Mouse (Mus musculus): ENCODE results near the gene Kif23.

Gene Kif23

GRCm38 (mm10) chr9:61947402-61948346, 1.1 kb upstream of the Kif23 start:
- peak; percentile 84 for DNase-seq (ENCODE audit: low read depth, low spot score)

- DNase-seq (ENCODE audit: low read depth, low spot score), result no peak
These were observed 482 bp downstream of the Kif23 start for GRCm38 (mm10) chr9:61945973-61946611.

- DNase-seq (ENCODE audit: low read depth, low spot score), result no peak
These were observed 5.5 kb downstream of the Kif23 start for GRCm38 (mm10) chr9:61941054-61941453.

- no peak for DNase-seq (ENCODE audit: low read depth, low spot score)
These were observed 13.2 kb downstream of the Kif23 start for GRCm38 (mm10) chr9:61933333-61933732.

- no peak for DNase-seq (ENCODE audit: low read depth, low spot score)
These were observed 14.6 kb downstream of the Kif23 start for GRCm38 (mm10) chr9:61932009-61932408.

GRCm38 (mm10) chr9:61925086-61925660, 21.4 kb downstream of the Kif23 start:
- no peak for DNase-seq (ENCODE audit: low read depth, low spot score)

GRCm38 (mm10) chr9:61920331-61920730, 26.2 kb downstream of the Kif23 start:
- DNase-seq (ENCODE audit: low read depth, low spot score), result no peak

GRCm38 (mm10) chr9:61919464-61919863, 27.1 kb downstream of the Kif23 start:
- no peak for DNase-seq (ENCODE audit: low read depth, low spot score)

GRCm38 (mm10) chr9:61917436-61917835, 29.1 kb downstream of the Kif23 start:
- no peak for DNase-seq (ENCODE audit: low read depth, low spot score)

GRCm38 (mm10) chr9:61916986-61917385, 29.6 kb downstream of the Kif23 start:
- no peak for DNase-seq (ENCODE audit: low read depth, low spot score)

GRCm38 (mm10) chr9:61915393-61916005, 31.1 kb downstream of the Kif23 start:
- no peak for DNase-seq (ENCODE audit: low read depth, low spot score)

GRCm38 (mm10) chr9:61914917-61915300, 31.7 kb downstream of the Kif23 start:
- no peak for DNase-seq (ENCODE audit: low read depth, low spot score)

- DNase-seq (ENCODE audit: low read depth, low spot score), result peak; percentile 90
These were observed 32.2 kb downstream of the Kif23 start, which contains the start of gene Rplp1 for GRCm38 (mm10) chr9:61914203-61914916. Gene Rplp1 (minus strand): TSS chr9:61914542.

- DNase-seq (ENCODE audit: low read depth, low spot score), result no peak
These were observed 35.1 kb downstream of the Kif23 start for GRCm38 (mm10) chr9:61911300-61912128.

- DNase-seq (ENCODE audit: low read depth, low spot score), result no peak
These were observed 35.9 kb downstream of the Kif23 start for GRCm38 (mm10) chr9:61910526-61911256.

- DNase-seq (ENCODE audit: low read depth, low spot score), result no peak
These were observed 36.9 kb downstream of the Kif23 start for GRCm38 (mm10) chr9:61909633-61910032.

GRCm38 (mm10) chr9:61908832-61909407, 37.7 kb downstream of the Kif23 start:
- DNase-seq (ENCODE audit: low read depth, low spot score), result no peak

GRCm38 (mm10) chr9:61908341-61908740, 38.2 kb downstream of the Kif23 start:
- DNase-seq (ENCODE audit: low read depth, low spot score), result no peak

GRCm38 (mm10) chr9:61907621-61908295, 38.8 kb downstream of the Kif23 start:
- DNase-seq (ENCODE audit: low read depth, low spot score), result no peak
